25 mouse cellular contexts compared by ENCODE assay signal in genomic region chr13:90493696-90494095, GRCm38 (mm10).
"Had no signal": no experiment of that assay in that cellular context is flagged by ENCODE, and none has a peak within 500 bp of the region (broad histone marks: within the 10 kb centered on the region; RNA-seq: fewer than 3 reads in every experiment).

No protein-coding gene starts in this region.

- H3K27ac ChIP-seq: heart, adult 2 months; heart, embryonic 13.5 days; heart, embryonic 15.5 days; hindbrain, embryonic 13.5 days; hindbrain, embryonic 15.5 days; intestine, embryonic 15.5 days; layer of hippocampus, adult 2 months; left cerebral cortex, adult 2 months; limb, embryonic 10.5 days; limb, embryonic 12.5 days had no signal

- H3K4me2 ChIP-seq: heart, embryonic 11.5 days; heart, embryonic 13.5 days; heart, embryonic 15.5 days; hindbrain, embryonic 13.5 days; hindbrain, embryonic 15.5 days; intestine, embryonic 15.5 days; limb, embryonic 12.5 days; liver, embryonic 11.5 days had no signal

- H3K27me3 ChIP-seq: heart, embryonic 13.5 days; heart, embryonic 15.5 days; hindbrain, embryonic 13.5 days; hindbrain, embryonic 15.5 days; intestine, embryonic 15.5 days; limb, embryonic 12.5 days had no signal

- H3K36me3 ChIP-seq: heart, embryonic 13.5 days; heart, embryonic 15.5 days; hindbrain, embryonic 13.5 days; hindbrain, embryonic 15.5 days; intestine, embryonic 15.5 days; limb, embryonic 10.5 days; limb, embryonic 12.5 days had no signal

- H3K9me3 ChIP-seq: heart, embryonic 13.5 days; heart, embryonic 15.5 days; hindbrain, embryonic 13.5 days; hindbrain, embryonic 15.5 days; intestine, embryonic 15.5 days; limb, embryonic 10.5 days; limb, embryonic 12.5 days had no signal

- ATAC-seq: inflammation-experienced regulatory T-cells, adult 6 months; intestine, embryonic 15.5 days; intestine, postnatal 0 days had no signal

- H3K4me1 ChIP-seq: hindbrain, embryonic 15.5 days; intestine, embryonic 15.5 days had no signal

- DNase-seq: gastrocnemius, postnatal 14 days; gastrocnemius, postnatal 36 days; heart, adult 11 months; heart, adult 2 months; heart, postnatal 14 days; heart, postnatal 36 days; kidney, adult 18-20 months; kidney, adult 8-10 months; kidney, postnatal 10 days; kidney, postnatal 25 days; kidney, postnatal 4 days; liver had no signal

- H3K9ac ChIP-seq: heart, embryonic 13.5 days; heart, embryonic 15.5 days; hindbrain, embryonic 13.5 days; hindbrain, embryonic 15.5 days; intestine, embryonic 15.5 days; limb, embryonic 12.5 days had no signal

- H3K4me3 ChIP-seq: heart, adult 2 months; heart, embryonic 13.5 days; heart, embryonic 15.5 days; hindbrain, embryonic 13.5 days; hindbrain, embryonic 15.5 days; intestine, embryonic 15.5 days; layer of hippocampus, adult 2 months; left cerebral cortex, adult 2 months; limb, embryonic 10.5 days; limb, embryonic 12.5 days had no signal
